Mouse (Mus musculus) liver, adult 2 months (tissue): ENCODE measurements around the gene Tm4sf5. TPM values are rescaled to one million over a fixed set of nuclear protein-coding genes. Genes with fewer than 3 reads are reported as not detected.

Source experiments
- DNase-seq: peaks from one replicate; pipeline ENCODE4 v3.0.0-alpha.2; 2011; ENCODE audit warnings: low read depth, low spot score; ENCODE audit errors: extremely low read depth
- H3K27ac ChIP-seq: fragments of 200-500 bp; replicated peaks from 2 replicates; pipeline ENCODE4 v1.5.1; 2012; ENCODE audit warnings: low read depth, mild to moderate bottlenecking, control low read depth, inconsistent platforms, low read length; ENCODE audit not compliant: insufficient read depth
- H3K27me3 ChIP-seq: fragments of 200-500 bp; 2 replicates; pipeline ENCODE4 v1.6.1; 2012; ENCODE audit warnings: mild to moderate bottlenecking, moderate library complexity, low read length, inconsistent platforms; ENCODE audit not compliant: control insufficient read depth, insufficient read depth
- H3K36me3 ChIP-seq: fragments of 200-500 bp; 2 replicates; pipeline ENCODE4 v1.6.1; 2012; ENCODE audit warnings: low read length, inconsistent platforms; ENCODE audit not compliant: control insufficient read depth, insufficient read depth
- H3K4me1 ChIP-seq: fragments of 200-500 bp; 2 replicates; pipeline ENCODE4 v1.6.1; 2011; ENCODE audit warnings: low read length; ENCODE audit not compliant: control insufficient read depth, insufficient read depth
- H3K4me3 ChIP-seq: fragments of 200-500 bp; 2 replicates; pipeline ENCODE4 v1.5.1; 2011; ENCODE audit warnings: low read depth, mild to moderate bottlenecking, control low read depth, low read length, moderate library complexity; ENCODE audit not compliant: insufficient read depth
- H3K79me2 ChIP-seq: fragments of 200-500 bp; 2 replicates; pipeline ENCODE4 v1.6.1; 2012; ENCODE audit warnings: inconsistent platforms, mild to moderate bottlenecking, low read length, moderate library complexity; ENCODE audit not compliant: control insufficient read depth, insufficient read depth
- H3K9ac ChIP-seq: fragments of 200-500 bp; 2 replicates; pipeline ENCODE4 v1.6.1; 2012; ENCODE audit warnings: low read depth, mild to moderate bottlenecking, control low read depth, inconsistent platforms, low read length
- CTCF ChIP-seq: fragments of 200-500 bp; IDR thresholded peaks from 2 replicates; pipeline ENCODE4 v1.5.1; 2011; ENCODE audit warnings: low read depth, low read length, control low read depth
- POLR2A ChIP-seq: fragments of 200-500 bp; IDR thresholded peaks from 2 replicates; pipeline ENCODE4 v1.6.1; 2011; ENCODE audit warnings: low read length, control low read depth; ENCODE audit not compliant: insufficient read depth; ENCODE audit errors: extremely low read depth
- WGBS: fragments of 180-500 bp; shearing (Covaris S2); methylation state at CpG from one replicate; pipeline ENCODE4 v1.1.7; 2018; 5-methylcytosine and 5-hydroxymethylcytosine counted together
- polyA plus RNA-seq: library from polyadenylated mRNA; depleted of rRNA; stranded (reverse); fragments of >200 nt; gene quantifications from 2 replicates; pipeline ENCODE4 v1.2.3, GENCODE M21; 2012
- total RNA-seq: library from RNA; depleted of rRNA; stranded (reverse); fragments of >200 nt; gene quantifications from 2 replicates; pipeline ENCODE4 v1.2.3, GENCODE M21; 2014

Tm4sf5 gene
- total and polyA plus RNA-seq, 2 experiments = not detected

GRCm38 (mm10) chr11:70512709-70513342, 7.8 kb downstream of the Tm4sf5 start:
- Histone ChIP-seq H3K27ac (no peak overlapping the region), H3K4me3 (no peak overlapping the region), H3K79me2 (no peaks in the 10 kb centered on the region), H3K36me3 (no peaks in the 10 kb centered on the region; the same call in 1 of the 2 replicates), H3K4me1 (peaks cover 5% of the 10 kb centered on the region), H3K9ac (no peak overlapping the region), H3K27me3 (no peaks in the 10 kb centered on the region)
- TF ChIP-seq CTCF (no peak), POLR2A (no peak)
- DNase-seq = no peak
- 81% methylated on average over 7 of the region's 7 CpGs for WGBS

GRCm38 (mm10) chr11:70513520-70513919, 8.5 kb downstream of the Tm4sf5 start:
- H3K79me2 ChIP-seq = no peaks in the 10 kb centered on the region
- 0 out of 2 replicates have a peak overlapping the region, but pooled peaks have one; percentile 6 for H3K9ac ChIP-seq
- no peak overlapping the region for H3K4me3 ChIP-seq
- H3K4me1 ChIP-seq = peaks cover 7% of the 10 kb centered on the region
- H3K27me3 ChIP-seq = no peaks in the 10 kb centered on the region
- 81% methylated on average over 11 of the region's 11 CpGs for WGBS
- DNase-seq = no peak
- TF ChIP-seq POLR2A = no peak
- TF ChIP-seq CTCF = no peak
- peak overlapping the region; percentile 31; the same call in 1 of the 2 replicates for H3K27ac ChIP-seq
- no peaks in the 10 kb centered on the region; the same call in 1 of the 2 replicates for H3K36me3 ChIP-seq

- H3K9ac ChIP-seq = 0 out of 2 replicates have a peak within 1 kb of the TSS, but pooled peaks have one; percentile 6
- H3K27me3 ChIP-seq = no peaks in the 10 kb centered on the region
- TF ChIP-seq CTCF = no peak
- no peak for TF ChIP-seq POLR2A
- H3K79me2 ChIP-seq = no peaks in the 10 kb centered on the region
- peak within 1 kb of the TSS; percentile 31; the same call in 1 of the 2 replicates for H3K27ac ChIP-seq
- 91% methylated on average over 7 of the region's 7 CpGs for WGBS
- H3K36me3 ChIP-seq = no peaks in the 10 kb centered on the region; the same call in 1 of the 2 replicates
- peaks cover 7% of the 10 kb centered on the region for H3K4me1 ChIP-seq
- no peak within 1 kb of the TSS for H3K4me3 ChIP-seq
- DNase-seq = no peak
These were observed 9.2 kb downstream of the Tm4sf5 start, which contains the start of gene Vmo1 for GRCm38 (mm10) chr11:70514288-70514687. Vmo1 (minus strand) TSS chr11:70514616.

- WGBS = 22% methylated on average over 2 of the region's 2 CpGs
- DNase-seq = peak; percentile 62
- TF ChIP-seq CTCF = peak; percentile 24
- TF ChIP-seq POLR2A = no peak
These were observed 11.3 kb downstream of the Tm4sf5 start for GRCm38 (mm10) chr11:70516352-70516751.

GRCm38 (mm10) chr11:70518436-70518835, 13.4 kb downstream of the Tm4sf5 start:
- H3K36me3 ChIP-seq = no peaks in the 10 kb centered on the region; the same call in 1 of the 2 replicates
- no peak overlapping the region; the same call in 1 of the 2 replicates for H3K9ac ChIP-seq
- H3K27ac ChIP-seq = peak overlapping the region; percentile 95
- peaks cover 5% of the 10 kb centered on the region; the same call in 1 of the 2 replicates for H3K79me2 ChIP-seq
- WGBS = 30% methylated on average over 1 of the region's 1 CpGs
- TF ChIP-seq CTCF (no peak), POLR2A (no peak)
- DNase-seq = no peak
- no peak overlapping the region; the same call in 1 of the 2 replicates for H3K4me3 ChIP-seq
- no peaks in the 10 kb centered on the region for H3K27me3 ChIP-seq
- H3K4me1 ChIP-seq = peaks cover 13% of the 10 kb centered on the region

More at GRCm38 (mm10) chr11:70516352-70516751, 11.3 kb downstream of the Tm4sf5 start:
- Histone ChIP-seq H3K27me3 (no peaks in the 10 kb centered on the region), H3K79me2 (peaks cover 5% of the 10 kb centered on the region; the same call in 1 of the 2 replicates), H3K36me3 (no peaks in the 10 kb centered on the region; the same call in 1 of the 2 replicates), H3K4me3 (no peak overlapping the region), H3K9ac (no peak overlapping the region), H3K27ac (no peak overlapping the region), H3K4me1 (peaks cover 10% of the 10 kb centered on the region)

- H3K27me3 ChIP-seq = no peaks in the 10 kb centered on the region
- H3K4me1 ChIP-seq = peaks cover 13% of the 10 kb centered on the region
- DNase-seq = peak; percentile 92
- H3K27ac ChIP-seq = peak within 1 kb of the TSS; percentile 99
- peak within 1 kb of the TSS; percentile 84 for H3K4me3 ChIP-seq
- H3K9ac ChIP-seq = peak within 1 kb of the TSS; percentile 97
- H3K36me3 ChIP-seq = no peaks in the 10 kb centered on the region; the same call in 1 of the 2 replicates
- no peak for TF ChIP-seq CTCF
- TF ChIP-seq POLR2A = peak; percentile 80
- peaks cover 5% of the 10 kb centered on the region; the same call in 1 of the 2 replicates for H3K79me2 ChIP-seq
- WGBS = 25% methylated on average over 10 of the region's 10 CpGs
These were observed 13.9 kb downstream of the Tm4sf5 start, which contains the start of gene Gltpd2 for GRCm38 (mm10) chr11:70518923-70519322. Gltpd2 (plus strand) TSS chr11:70519196.
